Mouse (Mus musculus) left cerebral cortex, adult 9 months (tissue): ENCODE results near the gene Arl5a.

Source experiments
- DNase-seq, 2 experiments: peaks; one replicate each; pipeline ENCODE4 v3.0.0; 2022; ENCODE audit warnings: low spot score in 2 of 2

Arl5a gene

DNA sequence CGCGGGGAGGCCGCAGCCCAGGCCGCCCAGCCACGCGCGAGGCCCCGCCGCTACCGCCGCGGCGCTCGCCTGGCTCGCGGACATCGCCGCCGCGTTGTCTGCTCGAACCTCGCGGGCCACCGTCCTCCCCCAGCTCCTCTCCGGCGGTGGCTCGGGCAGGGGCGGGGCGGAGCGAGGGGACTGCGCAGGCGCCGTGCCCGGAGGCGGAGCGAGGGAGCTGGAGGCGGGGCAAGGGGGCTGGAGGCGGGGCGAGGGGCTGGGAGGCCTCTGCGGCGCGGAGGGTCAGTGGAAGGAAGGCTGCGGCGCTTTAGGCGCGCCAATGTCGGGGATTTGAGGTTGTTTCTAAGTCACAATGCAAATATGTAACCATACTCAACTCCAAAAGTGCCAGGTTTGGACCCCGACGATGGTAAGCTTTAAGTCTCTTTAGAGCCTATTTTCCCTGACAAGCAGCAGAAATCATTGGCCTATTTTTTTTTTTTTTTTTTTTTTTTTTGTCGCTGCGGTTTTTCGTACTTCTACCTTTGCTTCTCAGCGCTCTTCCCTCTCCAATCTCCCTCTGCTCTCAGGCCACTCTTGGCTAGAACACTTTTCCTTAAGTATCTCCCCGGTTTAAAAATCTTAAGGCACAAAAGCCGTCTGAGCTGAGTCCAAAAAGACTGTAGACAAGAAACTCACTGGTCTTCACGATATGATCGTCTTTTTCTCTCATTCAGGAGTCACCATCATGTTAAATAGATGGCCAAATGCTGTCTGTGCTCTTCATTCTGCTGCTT is at the start of gene Arl5a:
Gene Arl5a (minus strand): TSS at position 155 of the 776 bp plus-strand sequence.
- DNase-seq: peak; percentile 75 to 91

DNA sequence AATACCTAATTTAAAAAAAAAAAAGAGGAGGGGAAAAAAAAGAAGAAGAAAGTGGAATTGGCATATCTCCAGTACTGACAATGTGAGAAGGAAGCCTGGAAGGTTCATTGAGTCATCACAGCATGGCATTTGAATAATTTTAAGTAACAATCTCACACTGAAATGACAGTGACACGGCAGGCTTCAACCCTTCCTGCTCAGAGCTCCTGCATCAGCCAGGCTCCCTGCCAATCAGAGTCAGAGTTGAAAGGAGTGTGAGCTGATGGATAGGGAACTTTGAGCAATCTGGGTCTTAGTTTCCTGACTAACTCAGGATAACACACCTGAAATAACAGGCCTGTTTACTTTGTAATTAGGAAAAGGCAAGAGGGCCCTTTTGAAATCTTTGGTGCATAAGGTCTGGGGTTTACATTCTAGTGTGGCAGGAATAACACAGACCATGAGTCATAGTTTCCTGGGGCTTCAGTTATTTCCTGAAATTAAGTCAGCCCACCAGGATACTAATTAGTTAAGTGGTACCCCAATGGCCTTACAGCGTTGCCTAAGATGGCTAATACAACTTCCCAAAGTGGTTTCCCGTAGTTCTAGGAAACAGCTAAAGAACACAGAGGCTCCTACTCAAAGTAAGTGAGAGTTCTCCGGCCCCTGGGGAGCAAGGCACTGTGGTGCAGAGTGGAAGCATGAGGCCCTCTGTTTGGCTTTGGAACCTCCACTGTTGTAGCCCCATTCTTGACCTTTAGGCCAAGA is 47.0 kb upstream of the Arl5a start:
- no peak for DNase-seq

DNA sequence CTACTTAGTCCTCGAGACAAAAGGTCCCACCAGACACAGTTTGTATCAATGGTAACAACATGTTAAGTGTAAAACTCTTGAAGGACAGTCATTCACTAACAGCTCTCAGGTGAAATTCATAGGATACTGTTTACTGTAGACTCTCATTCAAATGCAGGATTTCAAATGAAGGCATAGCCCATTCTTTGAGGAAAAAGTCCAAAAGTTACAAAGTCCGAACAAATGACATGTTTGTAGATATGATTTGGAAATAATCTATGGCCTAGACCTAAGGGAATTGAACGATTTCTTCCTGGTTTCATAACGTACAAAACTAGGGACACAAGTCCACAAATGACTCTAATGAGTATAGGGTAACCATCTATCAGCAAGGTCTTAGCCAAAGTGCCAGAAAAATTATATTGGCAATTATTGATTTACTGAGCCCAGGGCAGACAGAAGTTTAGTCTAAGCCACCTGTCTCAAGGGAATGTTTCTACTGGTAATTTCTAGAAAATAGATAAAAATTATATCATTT is 45.4 kb upstream of the Arl5a start:
- no peak for DNase-seq

DNA sequence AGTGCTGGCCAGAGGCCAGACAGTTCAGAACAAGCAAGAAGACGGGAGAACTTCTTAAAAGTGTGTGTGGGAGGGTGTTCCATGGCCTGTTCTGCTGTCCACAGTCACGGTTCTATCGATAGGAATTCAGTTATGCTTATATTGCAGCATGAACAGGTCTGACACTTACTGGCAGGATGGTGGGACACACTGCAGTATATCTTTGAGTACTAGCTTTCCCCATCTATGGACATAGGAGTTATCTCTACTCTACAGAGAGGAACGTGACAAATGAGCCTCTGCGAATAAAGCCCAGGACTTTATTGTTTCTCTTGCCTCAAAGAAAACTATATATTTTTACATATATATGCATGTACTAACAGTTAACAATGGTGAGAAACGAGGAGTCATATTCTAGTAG is 42.9 kb upstream of the Arl5a start:
- no peak for DNase-seq

DNA sequence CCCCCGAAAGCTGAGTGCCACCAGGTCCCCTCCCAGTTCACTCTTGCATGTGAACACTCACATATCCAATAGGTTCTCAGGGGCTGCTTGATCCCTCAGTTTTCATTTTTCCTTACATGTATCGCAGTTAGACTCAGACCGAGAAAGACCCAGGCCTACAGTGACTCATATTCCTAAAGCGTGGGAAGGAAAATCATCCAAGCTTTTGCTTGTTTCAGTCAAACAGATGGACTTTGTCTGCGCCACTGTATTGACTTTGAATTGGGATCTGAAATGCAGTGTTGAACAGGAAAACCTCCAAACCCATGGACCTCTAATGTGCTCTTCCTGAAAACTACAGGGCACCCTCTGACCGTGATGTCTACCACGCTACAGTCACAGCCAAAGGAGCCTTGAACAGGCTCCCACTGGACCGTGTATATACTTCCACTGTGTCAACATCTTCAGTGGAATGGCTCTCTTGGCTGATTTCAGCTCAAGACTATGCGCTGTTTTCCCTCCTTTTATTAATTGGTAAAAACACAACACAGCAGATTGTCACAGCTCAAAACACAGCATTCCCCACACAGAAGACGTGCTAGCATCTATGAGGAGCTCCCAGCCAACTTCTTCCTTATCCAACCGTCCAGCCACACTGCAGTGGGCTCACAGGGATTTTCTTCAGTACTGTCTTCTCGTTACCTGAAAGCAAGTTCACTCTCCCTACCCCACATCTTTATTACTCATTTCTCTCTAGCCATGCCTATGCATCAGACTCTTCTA is 36.7 kb upstream of the Arl5a start:
- peak in 1 of 2 experiments; percentile 31 for DNase-seq

DNA sequence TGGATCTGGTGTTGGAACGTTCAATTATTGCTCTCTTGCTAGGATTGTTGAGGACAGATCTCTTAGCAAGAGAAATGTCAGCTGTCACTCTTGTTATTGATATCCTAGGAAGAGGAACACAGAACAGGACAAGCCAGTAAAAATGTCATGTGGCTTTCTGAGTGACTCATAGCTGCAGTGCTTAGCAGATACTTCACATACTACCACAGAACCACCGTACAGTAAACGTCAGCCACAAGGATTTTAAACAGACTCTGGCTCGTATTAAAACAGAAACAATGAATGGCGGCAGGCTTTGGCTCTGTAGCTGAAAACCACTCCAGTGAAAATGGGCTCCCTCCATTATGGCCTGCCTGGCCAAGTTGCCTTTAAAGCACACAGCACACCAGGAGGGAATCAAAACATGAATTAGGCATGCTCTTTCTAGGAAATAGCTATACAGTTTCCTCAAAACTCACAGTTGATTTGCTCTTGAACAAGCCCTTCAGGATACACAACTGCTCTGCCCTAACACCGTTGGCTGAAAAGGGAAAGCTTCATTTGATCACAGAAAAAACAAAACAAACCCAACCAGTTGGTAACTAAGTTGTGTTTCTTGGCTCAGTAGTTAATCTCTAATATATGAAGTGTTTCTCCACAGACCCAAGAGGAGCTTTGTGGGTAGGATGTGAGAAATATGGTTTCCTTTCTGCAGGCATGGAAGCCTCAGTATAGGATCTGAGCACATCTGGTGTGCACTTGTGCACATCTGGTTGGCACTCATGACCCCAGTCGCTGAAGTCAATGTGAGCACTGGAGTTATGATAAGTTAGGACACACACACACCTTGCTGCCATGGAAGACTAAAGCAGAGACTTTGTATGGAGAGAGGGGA is 31.1 kb upstream of the Arl5a start:
- no peak for DNase-seq

DNA sequence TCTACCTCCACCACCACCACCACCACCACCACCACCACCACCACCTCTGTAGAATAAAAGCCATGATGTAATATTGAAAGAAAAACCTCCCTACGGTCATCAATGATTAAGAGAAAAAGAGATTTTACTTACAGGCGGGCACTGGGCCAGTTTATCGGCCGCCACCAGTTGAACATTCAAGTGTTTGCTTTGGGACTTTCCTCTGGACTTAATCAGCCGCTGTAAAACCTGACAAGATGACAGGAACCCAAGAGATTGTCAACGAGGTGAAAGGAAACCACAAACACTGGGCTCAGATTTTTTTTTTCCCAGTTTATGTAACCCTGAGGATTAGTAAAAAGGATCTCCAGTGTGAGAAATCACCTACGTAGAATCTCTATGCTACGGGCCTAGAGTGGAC is 25.1 kb upstream of the Arl5a start:
- DNase-seq: no peak

DNA sequence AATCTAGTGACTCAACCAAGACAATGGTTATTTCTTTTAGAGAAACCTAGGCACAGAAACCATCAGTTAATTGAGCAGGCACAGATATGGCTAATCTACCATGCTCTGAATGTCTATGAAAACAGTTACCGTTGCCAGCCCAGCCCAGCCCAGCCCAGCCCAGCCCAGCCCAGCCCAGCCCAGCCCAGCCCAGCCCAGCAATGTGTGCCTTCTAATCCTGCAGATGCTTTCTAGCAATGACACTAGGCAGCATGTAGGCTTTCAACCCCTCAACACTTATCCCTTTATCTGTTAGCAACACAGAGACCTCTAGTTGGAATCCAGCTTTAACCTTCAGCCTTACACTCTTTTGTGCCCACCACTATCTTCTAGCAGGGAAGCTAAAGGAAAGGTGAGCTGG is 24.2 kb upstream of the Arl5a start:
- no peak for DNase-seq

DNA sequence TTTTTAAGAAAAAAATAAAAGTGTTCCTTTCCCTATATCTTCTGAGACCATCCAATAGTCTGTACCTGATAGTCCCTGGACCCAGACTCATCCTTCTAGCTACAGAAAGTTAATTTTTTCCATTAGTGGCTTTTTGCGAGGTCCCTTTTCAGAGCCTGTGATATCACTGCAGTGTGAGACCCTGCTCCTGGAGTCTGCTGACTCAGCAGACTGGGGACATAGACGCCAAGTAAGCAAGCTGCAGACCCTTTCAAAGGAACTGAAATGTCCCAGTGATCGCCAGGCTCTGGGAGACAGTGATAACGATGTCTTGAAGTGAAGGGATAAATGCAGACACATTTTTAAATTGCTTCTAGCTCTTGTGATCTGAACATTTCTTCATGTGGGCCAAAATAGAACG is 21.9 kb upstream of the Arl5a start:
- DNase-seq: no peak

DNA sequence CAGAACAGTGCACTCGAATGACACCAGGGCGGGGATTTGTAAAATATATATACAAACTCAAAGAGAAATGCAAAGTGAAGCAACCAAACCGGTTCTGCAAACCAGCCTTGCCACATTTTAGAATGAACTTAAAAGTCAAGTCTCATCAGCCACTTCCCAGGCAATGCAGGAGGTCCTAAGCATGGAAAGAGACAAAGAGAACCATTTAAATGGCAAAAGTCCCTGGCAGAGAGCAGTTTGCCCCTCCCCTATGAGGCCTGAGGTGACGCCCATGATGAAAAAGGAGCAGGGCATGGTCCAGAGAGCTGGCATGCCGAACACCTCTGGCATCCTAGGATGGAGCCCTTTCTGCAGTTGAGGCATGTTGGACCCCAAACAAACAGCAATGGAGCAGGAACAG is 17.4 kb upstream of the Arl5a start:
- DNase-seq: no peak

DNA sequence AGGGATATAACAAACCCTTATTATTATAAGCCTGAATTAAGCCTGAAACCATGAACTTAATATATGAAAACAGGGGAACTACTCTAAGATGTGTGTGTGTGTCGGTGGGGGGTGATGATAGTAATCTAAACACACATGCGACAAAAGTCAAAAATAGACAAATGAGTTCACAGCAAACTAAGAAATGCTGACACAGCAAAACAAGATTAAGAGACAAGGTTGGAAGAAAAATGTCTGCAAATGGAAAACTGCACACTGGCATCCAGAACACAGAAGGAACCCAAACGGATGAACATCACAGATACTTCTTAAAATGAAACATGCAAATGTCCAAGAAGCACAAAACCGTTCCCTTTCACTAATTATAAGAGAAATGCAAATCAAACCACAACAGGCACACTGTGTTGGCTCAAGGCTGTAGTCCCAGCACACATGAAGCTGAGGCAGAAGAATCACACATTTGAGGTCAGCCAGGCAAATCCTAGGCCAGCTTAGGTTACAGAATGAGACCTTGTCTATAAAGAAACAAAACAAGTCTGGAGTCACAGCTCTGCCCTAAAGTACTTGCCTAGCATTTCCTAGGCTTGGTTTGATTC is 15.8 kb upstream of the Arl5a start:
- DNase-seq: no peak

DNA sequence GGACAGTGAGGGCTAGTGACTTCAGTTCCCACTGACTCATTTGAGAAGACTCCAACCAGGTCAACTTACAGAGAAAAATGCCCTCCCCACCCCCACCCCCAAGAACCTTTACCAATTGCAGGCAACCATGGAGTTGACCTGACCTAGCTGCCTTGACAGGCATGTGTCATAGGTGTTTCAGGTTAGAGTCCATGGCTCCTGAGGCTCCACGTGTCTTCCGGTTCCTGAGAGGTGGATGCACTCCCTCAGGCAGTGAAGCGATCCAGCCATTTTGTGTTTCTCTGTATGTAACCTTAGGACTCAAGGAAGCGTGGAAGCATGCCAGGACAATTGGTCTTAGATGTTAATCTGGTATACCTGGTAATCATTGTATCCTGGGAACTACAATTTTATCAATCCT is 13.7 kb upstream of the Arl5a start:
- DNase-seq: no peak

DNA sequence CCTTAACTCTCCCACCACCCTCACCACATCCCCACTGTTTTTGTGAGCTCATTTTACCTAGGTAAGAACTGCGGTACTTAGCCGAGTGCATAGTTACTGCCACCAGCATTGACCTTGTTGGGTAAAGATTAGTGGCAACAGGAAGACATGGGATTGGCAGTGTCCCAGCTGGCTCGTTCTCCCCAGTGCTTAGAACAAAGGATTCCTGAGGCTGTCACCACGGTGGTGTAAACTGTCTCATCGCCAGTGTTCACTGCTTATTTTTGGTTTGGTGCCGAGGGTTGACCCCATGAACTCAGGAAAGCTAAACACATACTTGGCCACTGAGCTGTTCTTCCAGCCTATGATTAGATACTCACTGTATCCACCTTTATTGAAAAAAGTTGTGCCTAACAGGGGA is 13.3 kb upstream of the Arl5a start:
- DNase-seq: no peak

DNA sequence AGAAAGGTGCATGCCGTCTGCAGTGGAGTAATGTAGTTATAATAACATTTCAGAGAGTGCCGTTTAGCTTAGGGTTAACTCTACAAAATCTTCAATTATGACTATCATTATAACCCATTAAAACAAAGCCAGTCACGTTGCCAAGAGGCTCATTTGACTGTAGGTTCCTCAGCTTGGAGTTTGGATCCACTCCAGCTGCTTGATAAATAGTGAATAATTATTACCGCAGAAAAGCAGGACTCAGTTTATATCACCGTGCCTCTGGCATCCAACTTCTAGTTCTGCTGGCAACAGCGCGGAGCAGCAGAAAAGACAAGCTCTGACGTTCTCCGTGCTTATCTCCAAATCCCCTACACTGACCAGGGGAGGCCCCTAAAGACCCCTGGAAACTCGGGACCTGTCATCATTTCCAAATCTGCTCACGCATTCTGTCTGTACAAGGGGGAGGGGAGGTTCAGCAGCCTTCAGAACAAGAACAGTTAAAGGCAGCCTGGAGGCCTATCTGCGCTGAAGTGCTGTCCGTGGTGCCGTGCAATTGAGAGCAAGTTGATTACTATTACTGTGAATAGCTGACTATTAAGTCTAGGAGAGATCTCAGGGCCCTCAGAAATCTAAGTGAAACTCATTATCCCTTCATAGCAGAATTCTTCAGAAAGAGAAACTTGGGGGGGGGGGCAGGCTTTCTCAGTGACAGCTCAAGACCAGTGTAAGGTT is 11.4 kb upstream of the Arl5a start:
- no peak for DNase-seq

DNA sequence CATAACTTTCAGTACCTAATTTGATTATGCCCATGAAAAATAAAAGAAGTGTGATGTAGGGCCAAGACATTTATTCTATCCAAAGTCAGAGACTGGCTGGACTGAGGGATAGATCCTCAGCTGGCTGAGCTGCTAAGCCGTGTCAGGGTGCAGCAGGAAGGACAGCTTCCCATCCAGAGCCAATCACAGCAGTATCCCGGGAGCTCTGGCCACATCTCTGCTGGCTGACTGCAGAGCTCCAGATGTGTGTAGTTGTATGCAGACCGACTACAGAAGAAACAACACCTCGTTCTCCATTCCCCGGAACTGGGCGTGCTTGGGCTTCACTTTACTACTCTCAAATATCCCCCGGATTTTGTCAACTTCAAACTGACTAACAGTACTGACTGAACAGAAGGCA is 8.7 kb upstream of the Arl5a start:
- DNase-seq: no peak

DNA sequence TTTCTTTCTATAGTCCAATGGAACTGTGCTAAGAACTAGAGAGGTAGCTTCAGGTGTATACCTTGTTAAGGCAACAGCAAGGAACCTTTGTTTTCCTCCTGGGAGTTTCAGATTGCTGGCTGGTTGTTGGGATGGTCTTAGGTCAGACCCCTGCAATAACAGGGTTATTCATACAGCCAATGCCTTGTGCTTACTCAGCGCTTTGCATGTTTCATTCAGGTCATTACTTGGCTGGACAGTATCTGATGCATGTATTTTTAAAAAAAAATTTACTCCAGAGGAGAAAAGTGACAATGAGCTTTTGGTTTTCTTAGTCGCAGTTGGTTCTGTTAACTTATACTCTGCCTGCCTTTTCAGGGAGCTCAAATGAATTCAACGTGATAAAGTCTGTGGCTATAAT is 2.7 kb upstream of the Arl5a start:
- DNase-seq: no peak

DNA sequence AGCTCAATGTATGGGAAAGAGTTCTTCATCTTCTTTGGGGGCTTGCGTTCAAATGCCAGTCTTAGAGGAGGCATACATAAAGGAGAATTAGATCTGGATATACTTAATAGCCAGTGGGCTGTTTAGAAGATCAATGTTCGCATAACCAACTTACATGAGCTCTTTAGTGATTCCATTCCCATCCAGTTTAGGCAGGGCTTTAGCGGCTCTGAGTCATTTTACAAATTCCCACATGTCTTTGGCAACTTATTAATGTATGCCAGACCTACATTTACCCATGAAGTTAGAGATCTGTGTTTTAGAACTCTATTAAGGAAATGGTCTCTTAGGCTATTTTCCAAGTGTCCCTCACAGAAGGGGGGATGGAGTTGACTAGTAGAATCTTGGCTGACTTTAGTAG is 1.3 kb upstream of the Arl5a start:
- no peak for DNase-seq

DNA sequence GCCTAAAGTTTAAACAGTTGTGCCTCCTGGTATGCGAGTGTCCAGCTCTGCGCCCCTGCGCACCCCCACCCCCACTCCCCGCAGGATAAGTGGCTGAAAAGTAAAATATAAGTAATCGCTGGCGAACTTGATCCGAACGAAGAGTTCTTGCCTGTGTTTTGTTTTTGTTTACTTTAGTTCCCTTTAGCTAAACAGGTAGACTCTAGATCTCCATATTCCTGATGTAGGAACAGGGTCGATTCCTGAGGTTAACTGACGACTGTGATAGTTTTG is 758 bp upstream of the Arl5a start:
- no peak for DNase-seq

DNA sequence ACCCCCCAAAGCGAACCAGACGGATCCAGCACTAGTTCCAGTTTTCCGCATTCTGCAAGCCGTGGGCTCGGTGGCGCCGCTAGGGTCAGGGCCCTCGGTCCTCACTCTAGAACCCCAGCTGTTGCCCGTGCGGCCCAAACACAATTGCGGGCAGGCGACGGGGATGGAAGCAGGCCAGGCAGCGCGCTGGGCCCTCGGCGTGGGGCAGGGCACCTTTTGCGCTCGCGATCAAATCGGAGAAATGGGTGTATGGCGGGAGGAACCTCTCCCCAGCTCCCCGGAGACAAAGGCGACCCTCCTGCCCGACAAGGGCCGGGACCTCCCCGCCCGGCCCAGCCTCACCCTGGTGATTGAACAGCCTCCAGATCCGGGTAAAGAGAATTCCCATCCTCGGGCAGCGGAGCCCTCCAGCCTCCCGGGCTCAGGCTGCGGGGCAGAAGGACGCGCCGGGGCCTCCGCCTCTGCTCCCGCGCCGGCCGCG is 413 bp downstream of the Arl5a start:
- peak in 1 of 2 experiments; percentile 29 for DNase-seq

DNA sequence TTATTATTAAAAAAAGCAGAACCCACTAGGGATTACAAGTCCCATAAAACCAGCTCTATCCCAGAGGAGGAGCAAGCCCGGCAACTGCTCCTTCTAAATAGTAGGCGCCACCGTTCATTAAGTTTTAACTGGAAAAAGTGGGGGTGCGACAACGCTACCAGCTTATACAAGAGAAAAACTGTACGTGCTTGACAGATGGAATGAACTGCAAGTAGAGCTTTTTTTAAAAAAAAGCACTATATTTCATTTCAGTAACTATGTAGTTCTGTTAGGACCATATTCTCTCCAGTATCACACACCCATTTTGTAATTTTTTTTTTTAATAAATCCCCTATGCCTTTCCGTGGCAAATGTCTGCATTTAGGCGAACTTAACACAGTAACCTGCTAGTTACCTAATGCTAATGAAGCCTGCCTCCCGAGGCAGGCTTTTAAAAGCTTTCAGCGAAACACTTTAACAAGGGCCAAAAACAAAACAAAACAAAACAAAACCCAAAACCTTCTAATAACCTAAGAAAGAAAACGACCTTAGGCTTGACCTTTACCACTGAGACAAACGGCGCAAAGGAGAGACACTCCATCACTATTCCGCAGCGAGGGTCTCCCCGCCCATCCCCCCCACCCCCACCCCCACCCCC is 972 bp downstream of the Arl5a start:
- no peak for DNase-seq
